Mouse (Mus musculus) lung, postnatal 10 days (tissue): ENCODE measurements at regions not wholly inside any gene's neighbourhood (a gene's known extent, or its start where the extent isn't known, plus 50 kb on each side); places are given as distances from the start of the nearest gene placed in this dataset.
A peak's percentile ranks its signal among the peaks of the same experiment; 100 is the strongest.
"Not testable (repeated sequence)": the region's sequence is repeated elsewhere in the genome, so short reads cannot be mapped to it uniquely, and the experiment has no call there.

ENCODE experiments used
- DNase-seq: peaks from one replicate; pipeline ENCODE4 v3.0.0; 2021

DNA sequence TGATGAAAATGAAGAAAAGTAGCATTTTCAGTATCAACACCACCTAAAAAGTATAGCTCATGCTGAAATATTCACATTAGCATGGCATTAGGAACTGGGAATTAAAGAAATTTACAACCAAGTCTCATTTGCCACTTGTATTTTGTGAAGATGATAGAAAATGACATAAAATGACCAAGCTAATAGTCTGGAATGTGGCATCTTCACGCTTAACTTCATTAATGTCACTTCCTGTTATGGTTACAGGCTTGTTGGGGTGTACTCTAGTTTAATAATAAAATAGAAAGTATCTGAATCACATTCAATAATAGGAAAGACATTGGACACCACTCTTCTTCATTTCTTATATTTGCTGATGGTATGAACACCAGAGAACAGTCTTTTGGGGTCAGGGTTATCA is 167.1 kb downstream of the Pcdh17 start:
- DNase-seq = no peak

DNA sequence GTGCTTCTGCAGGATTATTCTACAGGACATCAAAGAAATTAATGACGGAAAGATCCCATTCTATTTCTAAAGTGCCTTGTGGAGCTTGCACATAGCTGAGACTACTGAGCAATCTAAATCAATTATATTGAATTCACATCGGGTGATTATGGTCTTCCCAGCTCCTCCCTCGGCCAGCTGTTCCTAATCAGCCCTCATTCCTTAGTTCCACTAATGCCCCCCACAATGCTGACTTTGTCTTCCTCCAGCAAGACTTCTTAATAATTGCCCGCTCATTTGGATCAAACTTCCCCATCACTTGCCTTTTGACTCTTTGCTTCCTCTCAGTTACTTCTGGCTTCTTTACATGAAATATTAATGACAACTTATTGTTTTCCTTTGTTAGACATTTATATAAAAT is 169.2 kb downstream of the Pcdh17 start:
- no peak for DNase-seq

- no peak for DNase-seq
Observed at GRCm38 (mm10) chr14:84645026-84645425, 201.7 kb downstream of the Pcdh17 start.

GRCm38 (mm10) chr14:84645972-84646577 is 202.7 kb downstream of the Pcdh17 start:
- no peak for DNase-seq

DNA sequence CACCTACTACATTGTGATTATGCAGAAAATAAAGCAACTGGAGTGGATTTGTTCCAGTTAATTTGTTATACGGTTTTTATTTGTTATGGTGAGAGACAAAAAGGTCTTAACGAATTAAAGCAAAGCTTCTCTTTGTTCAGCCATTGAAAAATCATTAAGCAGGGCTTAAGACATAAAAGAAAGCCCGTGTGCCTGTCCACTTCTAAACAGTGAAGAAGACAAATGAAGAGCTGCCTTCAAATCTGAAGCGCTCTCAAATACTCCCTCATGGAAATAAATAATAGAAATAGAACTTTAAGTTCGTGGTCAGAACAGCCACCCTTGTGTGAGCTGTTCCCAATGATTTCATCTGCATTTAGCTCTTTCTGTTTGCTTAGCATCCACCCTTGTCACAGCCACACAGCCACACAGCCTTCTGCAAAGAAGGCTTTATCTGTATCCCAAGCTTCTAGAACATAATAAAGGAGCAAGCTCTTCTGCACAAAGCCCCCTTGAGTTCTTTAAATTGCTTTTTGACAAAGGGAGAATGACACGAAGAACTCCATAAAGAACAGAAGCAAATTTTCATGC is 215.9 kb downstream of the Pcdh17 start:
- no peak for DNase-seq

DNA sequence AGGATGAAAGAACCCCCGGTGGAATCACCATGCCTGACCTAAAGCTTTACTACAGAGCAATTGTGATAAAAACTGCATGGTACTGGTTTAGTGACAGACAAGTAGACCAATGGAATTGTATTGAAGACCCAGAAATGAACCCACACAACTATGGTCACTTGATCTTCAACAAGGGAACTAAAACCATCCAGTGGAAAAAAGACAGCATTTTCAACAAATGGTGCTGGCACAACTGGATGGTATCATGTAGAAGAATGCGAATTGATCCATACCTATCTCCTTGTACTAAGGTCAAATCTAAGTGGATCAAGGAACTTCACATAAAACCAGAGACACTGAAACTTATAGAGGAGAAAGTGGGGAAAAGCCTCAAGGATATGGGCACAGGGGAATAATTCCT is 224.3 kb downstream of the Pcdh17 start:
- not testable (repeated sequence) for DNase-seq

DNA sequence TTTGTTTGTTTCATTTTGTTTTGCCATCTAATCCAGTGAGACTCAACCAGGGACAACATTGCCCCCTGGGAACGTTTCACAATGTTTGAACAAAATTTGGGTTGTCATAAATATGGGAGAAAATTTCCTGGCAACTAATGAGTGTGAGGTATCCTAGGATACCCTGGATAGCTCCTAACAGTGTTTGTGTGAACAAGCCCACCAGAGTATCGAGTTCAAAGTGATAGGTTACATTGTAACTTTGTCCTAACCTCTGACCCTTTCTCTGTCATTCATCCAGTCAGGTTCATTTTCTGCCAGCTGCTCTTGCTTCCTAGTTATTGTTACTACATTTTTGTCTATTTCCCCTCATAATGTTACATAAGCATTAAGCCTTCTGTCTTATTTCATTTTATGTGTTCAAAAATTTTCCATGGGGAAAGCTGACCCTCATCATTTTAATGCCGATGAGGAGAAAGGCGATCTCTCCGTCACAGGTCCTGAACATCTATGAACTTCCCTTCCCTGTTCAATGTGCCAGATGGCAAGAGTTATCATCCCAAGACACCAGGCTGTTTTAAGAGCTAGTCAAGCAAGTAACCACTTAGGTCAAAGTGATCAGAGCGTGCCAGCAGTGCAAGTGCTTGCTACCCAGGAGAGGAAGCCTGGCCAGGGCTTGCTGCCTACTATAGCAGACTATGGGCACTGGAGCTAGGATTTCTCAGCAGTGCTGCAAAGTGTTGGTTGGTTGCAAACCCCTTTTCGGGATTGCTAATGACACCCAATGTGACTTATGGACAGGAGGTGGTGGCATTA is 228.5 kb downstream of the Pcdh17 start:
- no peak for DNase-seq

- peak; percentile 67 for DNase-seq
Observed at GRCm38 (mm10) chr14:84686848-84687247, 243.5 kb downstream of the Pcdh17 start.

GRCm38 (mm10) chr14:84690810-84691209 is 247.4 kb downstream of the Pcdh17 start:
- no peak for DNase-seq
